Mouse (Mus musculus): Measurements from ENCODE around the gene Cited4. TPM values are rescaled to one million over a fixed set of nuclear protein-coding genes. Genes with fewer than 3 reads are reported as not detected.

Gene Cited4
- polyA plus RNA-seq, 1 experiment from 2014 or later, result 10.6 TPM

Other genes starting within 250 kb of the Cited4 start
- gene Slfnl1, start 134.3 kb upstream of the Cited4 start, polyA plus RNA-seq (2015; fragmentation: Nextera tagmentation; extraction: Ambion mirVana), result not detected in 2 replicates
- 73.7 and 79.0 TPM in 2 replicates for gene Ctps, start 96.3 kb upstream of the Cited4 start, polyA plus RNA-seq (2015; fragmentation: Nextera tagmentation; extraction: Ambion mirVana)
- gene Gm8439, start 77.8 kb upstream of the Cited4 start, polyA plus RNA-seq (2015; fragmentation: Nextera tagmentation; extraction: Ambion mirVana), result not detected in 2 replicates
- 0.85 and 1.7 TPM in 2 replicates for gene Kcnq4, start 82.0 kb downstream of the Cited4 start, polyA plus RNA-seq (2015; fragmentation: Nextera tagmentation; extraction: Ambion mirVana)
- 123 and 133 TPM in 2 replicates for gene Nfyc, start 165.0 kb downstream of the Cited4 start, polyA plus RNA-seq (2015; fragmentation: Nextera tagmentation; extraction: Ambion mirVana)
- gene Rims3, start 188.2 kb downstream of the Cited4 start, polyA plus RNA-seq (2015; fragmentation: Nextera tagmentation; extraction: Ambion mirVana), result 0.41 and 0.54 TPM in 2 replicates

Data from kidney, embryonic 16.5 days (tissue).